Mouse (Mus musculus): ENCODE measurements around the gene Mageb1. TPM values are rescaled to one million over a fixed set of nuclear protein-coding genes. Genes with fewer than 3 reads are reported as not detected.
"Not testable (repeated sequence)": the region's sequence is repeated elsewhere in the genome, so short reads cannot be mapped to it uniquely, and the experiment has no call there.

Mageb1 gene
- not detected in 2 replicates for polyA plus RNA-seq (2016; fragmentation: Nextera tagmentation; extraction: Ambion mirVana)

- not testable (repeated sequence) for H3K4me1 ChIP-seq (replicated peaks); H3K4me3 ChIP-seq; H3K36me3 ChIP-seq; DNase-seq (ENCODE audit: low spot score); H3K27ac ChIP-seq; H3K9me3 ChIP-seq; H3K27me3 ChIP-seq (ENCODE audit: insufficient read depth, poor library complexity, severe bottlenecking)
- 35% methylated on average over 1 of the region's 1 CpGs for WGBS
These were observed at the start of gene Mageb1 for GRCm38 (mm10) chrX:92016233-92016632. Gene Mageb1 (minus strand): TSS chrX:92016333.

Other genes with a start within 250 kb of the Mageb1 start
- not detected in 2 replicates for gene Mageb5, start 233.3 kb downstream of the Mageb1 start, polyA plus RNA-seq (2016; fragmentation: Nextera tagmentation; extraction: Ambion mirVana)